Mouse (Mus musculus) thymus, adult 18-20 months (tissue): ENCODE measurements around the gene Gm48552.

ENCODE experiments used
- DNase-seq, 2 experiments: peaks; one replicate each; pipeline ENCODE4 v3.0.0; 2022; ENCODE audit warnings: mixed read lengths in 2 of 2

The Gm48552 gene

GRCm38 (mm10) chr10:81407539-81408423, 19.0 kb downstream of the Gm48552 start:
- no peak for DNase-seq

- no peak for DNase-seq
These were observed 19.6 kb downstream of the Gm48552 start for GRCm38 (mm10) chr10:81408424-81408729.

GRCm38 (mm10) chr10:81408871-81409291, 20.1 kb downstream of the Gm48552 start:
- DNase-seq, result no peak

GRCm38 (mm10) chr10:81409330-81409729, 20.5 kb downstream of the Gm48552 start:
- DNase-seq, result no peak

- no peak for DNase-seq
These were observed 21.5 kb downstream of the Gm48552 start for GRCm38 (mm10) chr10:81410350-81410749.

- DNase-seq, result no peak
These were observed 22.2 kb downstream of the Gm48552 start for GRCm38 (mm10) chr10:81410981-81411380.

GRCm38 (mm10) chr10:81411471-81412400, 22.9 kb downstream of the Gm48552 start:
- no peak for DNase-seq

- no peak for DNase-seq
These were observed 23.9 kb downstream of the Gm48552 start for GRCm38 (mm10) chr10:81412586-81413309.

- DNase-seq, result no peak
These were observed 24.8 kb downstream of the Gm48552 start for GRCm38 (mm10) chr10:81413310-81414261.

- no peak for DNase-seq
These were observed 25.9 kb downstream of the Gm48552 start for GRCm38 (mm10) chr10:81414682-81415081.

GRCm38 (mm10) chr10:81415146-81415545, 26.3 kb downstream of the Gm48552 start:
- DNase-seq, result no peak

- no peak for DNase-seq
These were observed 26.9 kb downstream of the Gm48552 start for GRCm38 (mm10) chr10:81415549-81416310.

GRCm38 (mm10) chr10:81416581-81417226, 27.9 kb downstream of the Gm48552 start:
- DNase-seq, result no peak

- DNase-seq, result peak in 1 of 2 experiments; percentile 3
These were observed 28.7 kb downstream of the Gm48552 start for GRCm38 (mm10) chr10:81417227-81418215.

- peak in 1 of 2 experiments; percentile 2 for DNase-seq
These were observed 29.6 kb downstream of the Gm48552 start for GRCm38 (mm10) chr10:81418216-81419070.

- DNase-seq, result peak; percentile 0 to 1
These were observed 30.5 kb downstream of the Gm48552 start for GRCm38 (mm10) chr10:81419111-81419928.

GRCm38 (mm10) chr10:81420191-81420767, 31.5 kb downstream of the Gm48552 start:
- DNase-seq, result peak; percentile 3 to 4
